Comparison of ENCODE assay signal across 29 mouse cellular contexts in genomic region chr19:38614067-38614675, GRCm38 (mm10).
DNase-seq lines count a peak whose midpoint lies in the region; ATAC-seq and TF ChIP-seq lines count a peak whose summit lies in the region.
"Had no signal": no experiment of that assay in that cellular context is flagged by ENCODE, and none has a peak within 500 bp of the region (broad histone marks: within the 10 kb centered on the region; RNA-seq: fewer than 3 reads in every experiment).

No protein-coding gene starts in this region.

- TF ChIP-seq CTCF in liver, adult 2 months (IDR thresholded peaks at IDR 0.05; ENCODE audit: low read depth, low read length) = no peak

- TF ChIP-seq POLR2A in liver, adult 2 months (IDR thresholded peaks at IDR 0.05; ENCODE audit: extremely low read depth, insufficient read depth, low read length) = no peak

- ATAC-seq in liver, embryonic 12.5 days = no peak
- ATAC-seq in stomach, embryonic 16.5 days (ENCODE audit: insufficient read depth, low FRiP score) = no peak
- ATAC-seq: intestine, embryonic 16.5 days; midbrain, embryonic 16.5 days; Patski had no signal

- no peaks in the 10 kb centered on the region for H3K36me3 ChIP-seq in liver, adult 2 months (ENCODE audit: control insufficient read depth, insufficient read depth, low read length)
- H3K36me3 ChIP-seq in liver, embryonic 12.5 days = no peaks in the 10 kb centered on the region
- H3K36me3 ChIP-seq in stomach, embryonic 16.5 days (ENCODE audit: control insufficient read depth, insufficient read depth, low read length) = no peaks in the 10 kb centered on the region
- H3K36me3 ChIP-seq: embryonic facial prominence, embryonic 13.5 days; heart, embryonic 12.5 days; hindbrain, embryonic 13.5 days; liver, embryonic 15.5 days had no signal

- no peak overlapping the region for H3K27ac ChIP-seq in liver, adult 2 months (replicated peaks; ENCODE audit: insufficient read depth, low read depth, low read length)
- H3K27ac ChIP-seq in liver, embryonic 12.5 days = no peak overlapping the region
- H3K27ac ChIP-seq in stomach, embryonic 16.5 days (ENCODE audit: low read length) = 0 out of 2 replicates have a peak overlapping the region, but pooled peaks have one; percentile 6
- H3K27ac ChIP-seq: embryonic facial prominence, embryonic 13.5 days; hindbrain, embryonic 13.5 days; kidney, postnatal 0 days; liver, embryonic 15.5 days had no signal

- DNase-seq in liver, adult 2 months (ENCODE audit: extremely low read depth, low read depth, low spot score) = peak; percentile 27
- peak; percentile 56 for DNase-seq in Muller cell, postnatal 12 days (ENCODE audit: inconsistent ontology term)
- peak; percentile 22 for DNase-seq in NIH3T3 (ENCODE audit: low read depth)
- DNase-seq in embryo, embryonic 10 days (ENCODE audit: low spot score) = no peak
- DNase-seq: adrenal gland, postnatal 10 days; B cell, adult 2 months; cerebellum, adult 11 months; cerebellum, adult 9-10 months; gastrocnemius, postnatal 25 days; heart, adult 18-20 months; heart, postnatal 4 days; kidney, adult 8-10 months; kidney, postnatal 4 days; left cerebral cortex, postnatal 4 days; lung, postnatal 4 days; right cerebral cortex, postnatal 4 days had no signal

- 36% methylated on average over 11 of the region's 11 CpGs for WGBS in liver, adult 2 months
- 67% methylated on average over 11 of the region's 11 CpGs for WGBS in liver, embryonic 12.5 days (ENCODE audit: insufficient replicate concordance)
- 48% methylated on average over 11 of the region's 11 CpGs for whole genome bisulfite sequencing in stomach, embryonic 16.5 days

- H3K4me1 ChIP-seq in liver, adult 2 months (ENCODE audit: control insufficient read depth, insufficient read depth, low read length) = peaks cover 4% of the 10 kb centered on the region; the same call in 1 of the 2 replicates
- no peaks in the 10 kb centered on the region for H3K4me1 ChIP-seq in liver, embryonic 12.5 days
- H3K4me1 ChIP-seq in stomach, embryonic 16.5 days (ENCODE audit: control insufficient read depth, insufficient read depth, low read length) = peaks cover 4% of the 10 kb centered on the region; the same call in 1 of the 2 replicates
- H3K4me1 ChIP-seq: embryonic facial prominence, embryonic 13.5 days; liver, embryonic 15.5 days; megakaryocyte, embryonic 14.5 days had no signal

- H3K9ac ChIP-seq in liver, adult 2 months (ENCODE audit: low read depth, low read length) = no peak overlapping the region
- H3K9ac ChIP-seq in liver, embryonic 12.5 days = no peak overlapping the region
- H3K9ac ChIP-seq in stomach, embryonic 16.5 days (ENCODE audit: low read length) = no peak overlapping the region
- H3K9ac ChIP-seq: embryonic facial prominence, embryonic 13.5 days; heart, embryonic 12.5 days; hindbrain, embryonic 13.5 days; liver, embryonic 15.5 days had no signal

- no peaks in the 10 kb centered on the region for H3K27me3 ChIP-seq in liver, adult 2 months (ENCODE audit: control insufficient read depth, insufficient read depth, low read length)
- no peaks in the 10 kb centered on the region for H3K27me3 ChIP-seq in liver, embryonic 12.5 days (replicated peaks)
- H3K27me3 ChIP-seq in stomach, embryonic 16.5 days (ENCODE audit: control insufficient read depth, insufficient read depth, low read length) = no peaks in the 10 kb centered on the region
- H3K27me3 ChIP-seq: CH12.LX; embryonic facial prominence, embryonic 13.5 days; heart, embryonic 12.5 days; hindbrain, embryonic 13.5 days; liver, embryonic 15.5 days; megakaryocyte, embryonic 14.5 days; Patski had no signal

- H3K9me3 ChIP-seq in liver, embryonic 12.5 days (replicated peaks) = no peaks in the 10 kb centered on the region
- H3K9me3 ChIP-seq in stomach, embryonic 16.5 days (replicated peaks; ENCODE audit: control insufficient read depth, low read length) = no peaks in the 10 kb centered on the region
- H3K9me3 ChIP-seq: embryonic facial prominence, embryonic 13.5 days; heart, embryonic 12.5 days; hindbrain, embryonic 13.5 days; liver, embryonic 15.5 days had no signal

- H3K4me2 ChIP-seq in liver, embryonic 12.5 days = no peak overlapping the region
- no peak overlapping the region for H3K4me2 ChIP-seq in stomach, embryonic 16.5 days (ENCODE audit: low read depth, low read length)
- H3K4me2 ChIP-seq: embryonic facial prominence, embryonic 13.5 days; heart, embryonic 12.5 days; hindbrain, embryonic 13.5 days; liver, embryonic 15.5 days had no signal

- no peak overlapping the region for H3K4me3 ChIP-seq in liver, adult 2 months (ENCODE audit: insufficient read depth, low read depth, low read length)
- H3K4me3 ChIP-seq in liver, embryonic 12.5 days = no peak overlapping the region
- no peak overlapping the region for H3K4me3 ChIP-seq in stomach, embryonic 16.5 days (replicated peaks; ENCODE audit: low read length)
- H3K4me3 ChIP-seq: embryonic facial prominence, embryonic 13.5 days; erythroblast, embryonic 14.5 days; heart, embryonic 12.5 days; hindbrain, embryonic 13.5 days; liver, embryonic 15.5 days; megakaryocyte, embryonic 14.5 days had no signal

- H3K79me2 ChIP-seq in liver, adult 2 months (ENCODE audit: control insufficient read depth, insufficient read depth, low read length) = peaks cover 3% of the 10 kb centered on the region; the same call in 1 of the 2 replicates
